Comparison of ENCODE assay signal across 13 mouse cellular contexts in the genomic region with DNA sequence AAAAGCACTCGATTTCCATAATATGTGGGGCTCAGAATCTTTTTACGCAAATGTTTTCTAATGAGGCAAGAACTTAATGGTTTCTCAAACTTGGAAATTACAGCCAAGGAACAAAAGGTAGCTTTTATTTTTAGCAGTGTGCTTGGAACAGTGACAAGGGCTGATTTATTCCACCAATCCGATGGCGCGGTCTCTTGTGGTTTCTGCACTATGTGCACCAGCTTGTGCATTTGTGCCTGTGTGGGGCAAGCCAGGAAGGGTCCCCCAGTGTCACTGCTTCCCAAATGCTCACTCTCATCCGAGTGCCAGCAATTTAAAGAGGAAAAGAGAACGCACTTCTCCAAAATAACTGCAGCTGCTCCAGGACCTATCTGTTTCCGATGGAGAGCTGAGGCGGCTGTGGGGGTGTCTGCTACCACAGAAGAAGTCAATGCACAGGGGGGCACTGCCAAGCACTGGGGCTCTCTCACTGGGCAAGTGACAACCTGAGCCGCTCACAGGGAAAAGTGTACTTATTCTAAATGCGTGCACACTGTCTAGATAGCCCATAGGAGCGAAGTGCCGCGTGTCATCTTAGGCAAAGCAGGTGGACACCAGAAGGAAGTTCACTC. TPM values are rescaled to one million over a fixed set of nuclear protein-coding genes. Genes with fewer than 3 reads are reported as not detected.
A peak's percentile ranks its signal among the peaks of the same experiment; 100 is the strongest.
DNase-seq lines count a peak whose midpoint lies in the region; ATAC-seq and TF ChIP-seq lines count a peak whose summit lies in the region.
"Had no signal": no experiment of that assay in that cellular context is flagged by ENCODE, and none has a peak within 500 bp of the region (broad histone marks: within the 10 kb centered on the region; RNA-seq: fewer than 3 reads in every experiment).

No protein-coding gene starts in this region.

- H3K79me2 ChIP-seq in liver, adult 2 months (ENCODE audit: control insufficient read depth, insufficient read depth, low read length) = no peaks in the 10 kb centered on the region

- no peak overlapping the region for H3K4me3 ChIP-seq in heart, postnatal 0 days (ENCODE audit: low read depth, low read length)
- H3K4me3 ChIP-seq in liver, adult 2 months (ENCODE audit: insufficient read depth, low read depth, low read length) = no peak overlapping the region
- no peak overlapping the region for H3K4me3 ChIP-seq in liver, embryonic 11.5 days (ENCODE audit: low read depth, low read length)
- peak overlapping the region; percentile 75 for H3K4me3 ChIP-seq in megakaryocyte, embryonic 14.5 days (replicated peaks)
- H3K4me3 ChIP-seq: liver, embryonic 12.5 days had no signal

- ATAC-seq in heart, postnatal 0 days (ENCODE audit: insufficient read depth, low read depth) = peak; percentile 27; the same call in 1 of the 2 replicates
- no peak for ATAC-seq in liver, embryonic 11.5 days (replicated peaks; ENCODE audit: low FRiP score)
- ATAC-seq: liver, embryonic 12.5 days had no signal

- peaks cover 17% of the 10 kb centered on the region for H3K36me3 ChIP-seq in heart, postnatal 0 days (replicated peaks; ENCODE audit: control insufficient read depth, insufficient read depth, low read length)
- peaks cover 1% of the 10 kb centered on the region; the same call in 1 of the 2 replicates for H3K36me3 ChIP-seq in liver, adult 2 months (ENCODE audit: control insufficient read depth, insufficient read depth, low read length)
- no peaks in the 10 kb centered on the region for H3K36me3 ChIP-seq in liver, embryonic 11.5 days (ENCODE audit: control insufficient read depth, insufficient read depth, low read length)
- H3K36me3 ChIP-seq in megakaryocyte, embryonic 14.5 days (replicated peaks; ENCODE audit: low read length) = peaks cover 66% of the 10 kb centered on the region

- no peak overlapping the region for H3K27ac ChIP-seq in heart, postnatal 0 days (ENCODE audit: low read depth)
- no peak overlapping the region for H3K27ac ChIP-seq in liver, adult 2 months (replicated peaks; ENCODE audit: insufficient read depth, low read depth, low read length)
- H3K27ac ChIP-seq in liver, embryonic 11.5 days (ENCODE audit: low read depth, low read length) = no peak overlapping the region
- H3K27ac ChIP-seq: liver, embryonic 12.5 days had no signal

- H3K27me3 ChIP-seq in heart, postnatal 0 days (ENCODE audit: control insufficient read depth, insufficient read depth, low read length) = no peaks in the 10 kb centered on the region
- H3K27me3 ChIP-seq in liver, adult 2 months (ENCODE audit: control insufficient read depth, insufficient read depth, low read length) = no peaks in the 10 kb centered on the region
- no peaks in the 10 kb centered on the region for H3K27me3 ChIP-seq in liver, embryonic 11.5 days (replicated peaks; ENCODE audit: control insufficient read depth, insufficient read depth, low read length)
- no peaks in the 10 kb centered on the region for H3K27me3 ChIP-seq in megakaryocyte, embryonic 14.5 days (replicated peaks)
- H3K27me3 ChIP-seq: liver, embryonic 12.5 days had no signal

- DNase-seq in cerebellum, postnatal 25 days = peak; percentile 47 to 65
- DNase-seq in cerebellum, adult 11-12 months = no peak
- DNase-seq in heart, postnatal 0 days (ENCODE audit: low spot score) = no peak
- no peak for DNase-seq in heart, adult 9 months (ENCODE audit: low spot score in 2 of 2)
- DNase-seq in liver, adult 2 months (ENCODE audit: extremely low read depth, low read depth, low spot score) = peak; percentile 72
- DNase-seq in liver, embryonic 11.5 days (ENCODE audit: low spot score) = no peak
- no peak for DNase-seq in adrenal gland, adult 2 months
- DNase-seq: adrenal gland, adult 8-10 months; B cell, adult 2 months; right cerebral cortex, postnatal 14 days; thymus, adult 18-20 months had no signal

- no peak for TF ChIP-seq CTCF in heart, postnatal 0 days (IDR thresholded peaks at IDR 0.05; ENCODE audit: low read depth)
- TF ChIP-seq CTCF in liver, adult 2 months (IDR thresholded peaks at IDR 0.05; ENCODE audit: low read depth, low read length) = no peak

- peaks cover 34% of the 10 kb centered on the region for H3K4me1 ChIP-seq in heart, postnatal 0 days (ENCODE audit: control insufficient read depth, insufficient read depth)
- peaks cover 7% of the 10 kb centered on the region; the same call in 1 of the 2 replicates for H3K4me1 ChIP-seq in liver, adult 2 months (ENCODE audit: control insufficient read depth, insufficient read depth, low read length)
- H3K4me1 ChIP-seq in liver, embryonic 11.5 days (replicated peaks; ENCODE audit: control insufficient read depth, insufficient read depth, low read length) = no peaks in the 10 kb centered on the region
- peaks cover 46% of the 10 kb centered on the region for H3K4me1 ChIP-seq in megakaryocyte, embryonic 14.5 days
- H3K4me1 ChIP-seq: liver, embryonic 12.5 days had no signal

- TF ChIP-seq EP300 in heart, postnatal 0 days (IDR thresholded peaks at IDR 0.05; ENCODE audit: low read depth) = no peak

- 70% methylated on average over 14 of the region's 14 CpGs for WGBS in heart, postnatal 0 days
- 85% methylated on average over 14 of the region's 14 CpGs for WGBS in liver, adult 2 months
- WGBS in liver, embryonic 11.5 days = 77% methylated on average over 14 of the region's 14 CpGs

- H3K9me3 ChIP-seq in heart, postnatal 0 days (replicated peaks; ENCODE audit: control insufficient read depth, low read length) = no peaks in the 10 kb centered on the region
- no peaks in the 10 kb centered on the region for H3K9me3 ChIP-seq in liver, embryonic 11.5 days (ENCODE audit: control insufficient read depth, low read length)
- H3K9me3 ChIP-seq in megakaryocyte, embryonic 14.5 days = peaks cover 6% of the 10 kb centered on the region
- H3K9me3 ChIP-seq: liver, embryonic 12.5 days had no signal

- H3K4me2 ChIP-seq in heart, postnatal 0 days (ENCODE audit: low read depth, low read length) = no peak overlapping the region
- H3K4me2 ChIP-seq in liver, embryonic 11.5 days = no peak overlapping the region
- H3K4me2 ChIP-seq: liver, embryonic 12.5 days had no signal

- no peak for TF ChIP-seq POLR2A in liver, adult 2 months (IDR thresholded peaks at IDR 0.05; ENCODE audit: extremely low read depth, insufficient read depth, low read length)

- H3K9ac ChIP-seq in heart, postnatal 0 days (replicated peaks; ENCODE audit: low read depth, low read length) = no peak overlapping the region
- no peak overlapping the region for H3K9ac ChIP-seq in liver, adult 2 months (ENCODE audit: low read depth, low read length)
- H3K9ac ChIP-seq in liver, embryonic 11.5 days (ENCODE audit: low read depth, low read length) = no peak overlapping the region
- H3K9ac ChIP-seq: liver, embryonic 12.5 days had no signal

RNA-seq across cellular contexts. Expression of gene Mcur1, which starts 19.7 kb away (rescaled TPM):
- 37.7 and 40.1 TPM in 2 replicates for total RNA-seq in heart, postnatal 0 days (2014; rRNA removed; ENCODE audit: low replicate concordance)
- 22.0 and 24.9 TPM in 2 replicates for polyA plus RNA-seq in heart, postnatal 0 days (2015; fragmentation: Nextera tagmentation; extraction: Ambion mirVana)
- 14.7 and 17.9 TPM in 2 replicates for total RNA-seq in liver, adult 2 months (2014; rRNA removed)
- 14.8 and 16.6 TPM in 2 replicates for polyA plus RNA-seq in liver, adult 2 months (2012; rRNA removed)
- polyA plus RNA-seq in liver, embryonic 11.5 days (2014; fragmentation: Nextera tagmentation; extraction: Ambion mirVana) = 12.0 and 12.7 TPM in 2 replicates
- 7.8 and 17.5 TPM in 2 replicates for polyA plus RNA-seq in megakaryocyte, embryonic 14.5 days (2012; ENCODE audit: insufficient read depth, low replicate concordance)
- total RNA-seq in adrenal gland, adult 2 months (2021) = 10 to 100 TPM; 40.7 to 51.6 TPM
- 29.0 and 43.3 TPM in 2 replicates for polyA plus RNA-seq in adrenal gland, adult 2 months (2012; rRNA removed)

RNA-seq across cellular contexts. Expression of gene Ranbp9, which starts 59.2 kb away (rescaled TPM):
- total RNA-seq in heart, postnatal 0 days (2014; rRNA removed; ENCODE audit: low replicate concordance) = 42.5 and 54.6 TPM in 2 replicates
- 6.7 and 6.9 TPM in 2 replicates for polyA plus RNA-seq in heart, postnatal 0 days (2015; fragmentation: Nextera tagmentation; extraction: Ambion mirVana)
- 27.8 and 32.8 TPM in 2 replicates for total RNA-seq in liver, adult 2 months (2014; rRNA removed)
- polyA plus RNA-seq in liver, adult 2 months (2012; rRNA removed) = 10.6 and 17.8 TPM in 2 replicates
- polyA plus RNA-seq in liver, embryonic 11.5 days (2014; fragmentation: Nextera tagmentation; extraction: Ambion mirVana) = 6.3 and 7.1 TPM in 2 replicates
- 15.7 and 40.8 TPM in 2 replicates for polyA plus RNA-seq in megakaryocyte, embryonic 14.5 days (2012; ENCODE audit: insufficient read depth, low replicate concordance)
- total RNA-seq in adrenal gland, adult 2 months (2021) = 10 to 100 TPM; 54.0 to 82.3 TPM
- polyA plus RNA-seq in adrenal gland, adult 2 months (2012; rRNA removed) = 26.0 and 50.8 TPM in 2 replicates

Comparison
In these comparisons a context has a peak if more than half of its experiments do, and no peak if none do; other contexts are left out.
1. DNase-seq: peak in cerebellum, postnatal 25 days (2 of 2) and liver, adult 2 months (single experiment); none in cerebellum, adult 11-12 months (single experiment), heart, postnatal 0 days (single experiment), heart, adult 9 months (0 of 2), liver, embryonic 11.5 days (single experiment) and adrenal gland, adult 2 months (single experiment).